Mouse (Mus musculus) MEL-GATA-1-ER (cell line): Measurements from ENCODE around the gene Msrb3.

ENCODE experiments used
- DNase-seq: peaks from one replicate; pipeline ENCODE4 v3.0.0-alpha.2; 2012; ENCODE audit warnings: low read depth; ENCODE audit errors: extremely low read depth

Gene Msrb3

DNA sequence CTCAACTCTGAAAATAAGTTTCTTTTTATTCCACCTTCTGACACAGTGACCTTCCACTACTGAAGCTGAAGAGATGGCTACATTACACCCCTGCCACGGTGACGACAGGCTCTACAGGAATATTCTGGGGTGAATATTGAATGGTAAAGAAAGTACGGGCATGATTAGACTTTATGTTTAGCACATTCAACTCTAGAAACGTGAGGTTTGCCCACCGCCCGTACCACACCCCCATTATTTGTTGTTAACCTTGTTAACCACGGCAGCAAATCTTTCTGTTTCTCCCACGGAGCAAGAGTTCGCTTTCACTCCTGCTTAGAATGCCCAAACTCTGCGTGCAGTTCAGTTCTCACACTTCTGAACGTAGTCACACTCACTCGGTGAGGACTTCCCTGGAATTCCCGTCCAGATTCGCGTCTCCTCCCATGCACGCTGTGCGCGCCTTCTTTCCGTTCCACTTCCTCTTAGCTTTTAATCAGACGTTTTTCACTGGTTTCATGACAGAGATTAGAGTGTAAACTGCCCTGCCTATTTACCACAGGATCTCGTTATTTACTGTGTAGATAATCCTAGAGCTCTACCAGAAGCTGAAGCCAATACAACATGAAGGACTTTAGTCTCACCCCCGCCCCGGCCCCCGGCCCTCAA, 87.0 kb downstream of the Msrb3 start:
- peak; percentile 29 for DNase-seq

DNA sequence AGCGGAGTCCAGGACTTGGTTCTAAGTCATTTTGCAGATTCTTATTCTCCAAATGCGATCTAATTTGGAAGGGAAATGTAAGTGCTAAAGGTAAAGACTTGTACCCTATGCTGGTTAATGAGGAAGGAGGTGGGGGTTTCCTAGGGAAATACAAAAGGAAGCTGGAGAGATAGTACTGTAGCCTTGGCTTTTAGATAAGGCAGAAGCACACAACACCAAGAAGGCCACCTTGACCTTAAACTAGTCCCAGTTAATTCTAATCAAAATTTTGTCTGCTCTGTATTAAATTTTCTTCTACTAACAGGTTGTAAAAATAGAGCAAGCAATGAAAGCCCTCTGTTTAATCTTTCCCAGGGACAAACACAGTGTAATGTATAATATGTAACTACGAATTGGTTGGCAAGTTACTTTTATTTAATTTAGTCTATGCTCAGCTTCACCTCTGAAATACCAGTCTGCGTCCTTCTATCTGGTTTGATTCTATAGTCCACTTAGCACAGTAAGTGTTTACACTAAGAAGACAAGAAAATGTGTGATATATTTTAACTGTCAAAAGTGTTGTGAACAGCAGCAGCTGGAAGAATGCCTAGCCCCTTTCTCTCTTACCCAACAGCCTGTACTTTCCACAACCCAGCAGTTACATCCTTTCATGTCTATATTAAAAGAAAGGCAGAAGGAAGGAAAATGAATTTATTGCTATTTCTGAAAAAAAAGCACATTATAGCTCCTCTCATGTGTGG, 87.9 kb downstream of the Msrb3 start:
- no peak for DNase-seq

DNA sequence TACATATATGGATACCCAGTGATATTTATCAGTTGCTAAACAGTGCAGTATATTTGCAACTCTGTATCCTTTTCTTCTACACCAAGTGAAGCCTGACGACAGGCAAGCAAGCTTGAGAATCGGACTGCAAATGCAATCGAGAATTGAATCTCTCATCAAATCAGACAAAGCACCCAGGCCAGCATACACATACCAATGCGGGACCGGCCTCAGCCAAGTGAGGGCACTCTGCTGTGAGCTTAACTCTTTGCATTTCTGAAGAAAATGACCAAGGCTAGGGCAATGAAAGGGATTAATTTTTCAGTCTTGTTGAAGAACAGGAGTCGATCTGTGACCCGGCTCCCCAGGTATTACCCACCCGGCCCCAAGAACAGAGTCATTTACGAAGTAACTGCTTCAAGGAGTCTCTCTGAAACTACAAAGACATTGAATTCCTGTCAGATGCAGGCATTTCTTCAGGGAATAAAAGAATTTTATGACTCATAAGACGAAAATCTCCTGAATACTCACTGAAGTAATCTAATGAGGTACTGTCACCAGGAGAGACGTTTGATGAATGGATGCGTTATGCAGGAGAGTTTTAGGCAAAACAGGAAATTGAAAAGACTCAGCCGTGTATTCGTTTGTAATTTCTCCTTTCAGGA, 88.7 kb downstream of the Msrb3 start:
- no peak for DNase-seq

GRCm38 (mm10) chr10:120808167-120808566, 90.7 kb downstream of the Msrb3 start:
- DNase-seq = no peak

- DNase-seq = no peak
Observed at GRCm38 (mm10) chr10:120801127-120801526, 97.8 kb downstream of the Msrb3 start.

- DNase-seq = no peak
Observed at GRCm38 (mm10) chr10:120799479-120799878, 99.4 kb downstream of the Msrb3 start.

GRCm38 (mm10) chr10:120796749-120797148, 102.2 kb downstream of the Msrb3 start:
- no peak for DNase-seq

DNA sequence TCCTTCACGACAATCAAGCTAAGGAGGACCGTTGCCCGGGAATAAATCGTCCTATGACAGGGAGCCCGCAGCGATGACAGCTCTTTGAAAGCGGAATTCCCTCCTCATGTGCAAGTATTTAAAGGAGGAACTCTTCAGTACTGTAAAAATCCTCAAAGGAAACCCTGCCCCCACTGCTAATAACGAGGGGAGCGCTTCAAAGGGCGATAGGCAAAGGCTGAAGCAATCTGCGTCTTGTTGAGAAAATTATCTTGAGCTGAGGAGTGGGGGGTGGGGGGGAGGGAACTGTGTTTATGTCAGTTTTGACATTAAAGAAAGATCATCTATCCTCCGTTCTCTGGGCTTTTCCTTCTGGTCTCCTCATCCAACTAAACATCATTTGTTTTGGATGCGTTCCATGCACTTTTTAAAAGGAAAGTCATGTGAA, 104.5 kb downstream of the Msrb3 start:
- no peak for DNase-seq

DNA sequence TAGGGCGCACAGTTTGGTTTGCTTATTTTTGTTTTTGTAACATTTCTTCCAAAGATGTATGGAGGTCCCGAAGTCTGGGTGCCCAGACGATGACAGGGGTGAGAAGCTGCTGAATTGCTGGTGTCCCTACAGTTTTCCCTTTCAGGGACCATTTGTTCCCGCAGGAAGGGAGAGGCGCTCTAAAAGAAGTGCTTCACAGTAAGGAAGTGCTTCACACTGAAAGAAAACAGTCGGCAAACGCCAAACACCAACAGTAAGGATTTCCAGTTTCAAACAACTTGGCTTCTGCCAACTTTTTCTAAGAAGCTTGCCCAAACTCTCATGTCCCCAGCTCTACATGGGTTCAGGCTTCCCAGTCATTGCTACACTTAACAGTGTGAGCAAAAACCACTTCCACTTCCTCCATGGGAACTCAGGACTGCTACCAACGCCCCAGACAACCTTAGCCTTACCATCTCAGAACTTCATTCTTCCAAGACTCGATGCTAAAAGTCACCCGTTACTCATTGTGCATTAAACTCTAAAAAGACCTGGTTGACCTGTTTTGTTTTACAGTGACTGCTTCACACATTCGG, 106.6 kb downstream of the Msrb3 start:
- no peak for DNase-seq

DNA sequence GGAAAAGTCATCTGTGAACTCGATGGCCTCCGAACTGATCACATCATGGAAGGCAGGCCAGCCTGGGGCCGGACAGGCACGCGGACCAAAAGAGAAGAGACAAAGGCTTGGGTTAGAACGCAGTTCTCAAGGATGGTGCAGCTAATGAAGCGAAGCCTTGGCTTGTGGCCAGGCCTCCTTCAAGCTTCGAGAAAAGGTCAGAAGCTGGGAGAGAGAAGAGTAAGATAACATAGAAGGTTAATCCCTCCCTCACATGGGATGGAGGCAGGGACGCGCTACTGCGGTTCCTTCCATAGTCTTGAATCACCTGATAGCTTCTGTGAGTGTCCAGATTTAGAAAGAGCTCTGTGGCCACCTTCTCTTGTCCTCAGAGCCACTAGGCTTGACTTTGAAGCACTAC, 107.5 kb downstream of the Msrb3 start:
- DNase-seq = no peak

GRCm38 (mm10) chr10:120787202-120787601, 111.7 kb downstream of the Msrb3 start:
- DNase-seq = no peak

GRCm38 (mm10) chr10:120784516-120784915, 114.4 kb downstream of the Msrb3 start:
- no peak for DNase-seq

DNA sequence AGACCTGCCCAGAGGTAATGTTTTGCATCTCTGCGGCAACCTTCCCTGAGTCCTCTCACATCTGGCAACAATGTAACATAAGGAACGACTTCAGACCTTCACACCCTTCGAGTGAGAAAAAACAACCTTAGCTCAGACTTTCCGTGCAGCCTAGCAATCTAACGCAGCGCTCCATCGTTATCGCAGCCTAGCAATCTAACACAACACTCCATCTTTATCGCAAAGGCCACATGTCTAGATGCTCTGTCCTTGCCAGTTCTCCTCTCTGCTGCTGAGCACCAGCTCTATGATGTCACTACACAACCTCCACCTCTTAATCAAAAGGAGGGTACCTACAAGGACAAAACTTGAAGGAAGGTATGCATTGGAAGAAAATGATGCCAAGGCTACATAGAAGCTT, 115.5 kb downstream of the Msrb3 start:
- no peak for DNase-seq

- DNase-seq = no peak
Observed at GRCm38 (mm10) chr10:120777499-120777898, 121.4 kb downstream of the Msrb3 start.

GRCm38 (mm10) chr10:120775361-120775760, 123.5 kb downstream of the Msrb3 start:
- peak; percentile 98 for DNase-seq

GRCm38 (mm10) chr10:120767418-120767817, 131.5 kb downstream of the Msrb3 start:
- no peak for DNase-seq

DNA sequence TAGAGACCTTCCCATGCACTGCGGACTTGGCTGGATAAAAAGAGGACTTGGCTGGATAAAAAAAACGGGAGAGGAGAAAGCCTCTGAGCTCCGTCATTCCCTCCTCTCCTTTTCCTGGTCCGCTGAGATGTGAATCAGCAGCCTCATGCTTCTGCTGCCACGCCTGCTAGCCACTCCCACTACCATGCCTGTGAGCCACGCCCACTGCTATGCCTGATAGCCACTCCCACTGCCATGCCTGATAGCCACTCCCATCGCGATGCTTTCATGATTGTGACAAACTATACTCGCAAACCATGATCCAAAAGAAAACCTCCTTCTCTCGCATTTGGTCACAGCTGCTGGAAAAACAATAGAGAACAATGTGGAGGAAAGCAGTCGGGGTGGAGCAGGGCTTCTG, 133.5 kb downstream of the Msrb3 start:
- no peak for DNase-seq

DNA sequence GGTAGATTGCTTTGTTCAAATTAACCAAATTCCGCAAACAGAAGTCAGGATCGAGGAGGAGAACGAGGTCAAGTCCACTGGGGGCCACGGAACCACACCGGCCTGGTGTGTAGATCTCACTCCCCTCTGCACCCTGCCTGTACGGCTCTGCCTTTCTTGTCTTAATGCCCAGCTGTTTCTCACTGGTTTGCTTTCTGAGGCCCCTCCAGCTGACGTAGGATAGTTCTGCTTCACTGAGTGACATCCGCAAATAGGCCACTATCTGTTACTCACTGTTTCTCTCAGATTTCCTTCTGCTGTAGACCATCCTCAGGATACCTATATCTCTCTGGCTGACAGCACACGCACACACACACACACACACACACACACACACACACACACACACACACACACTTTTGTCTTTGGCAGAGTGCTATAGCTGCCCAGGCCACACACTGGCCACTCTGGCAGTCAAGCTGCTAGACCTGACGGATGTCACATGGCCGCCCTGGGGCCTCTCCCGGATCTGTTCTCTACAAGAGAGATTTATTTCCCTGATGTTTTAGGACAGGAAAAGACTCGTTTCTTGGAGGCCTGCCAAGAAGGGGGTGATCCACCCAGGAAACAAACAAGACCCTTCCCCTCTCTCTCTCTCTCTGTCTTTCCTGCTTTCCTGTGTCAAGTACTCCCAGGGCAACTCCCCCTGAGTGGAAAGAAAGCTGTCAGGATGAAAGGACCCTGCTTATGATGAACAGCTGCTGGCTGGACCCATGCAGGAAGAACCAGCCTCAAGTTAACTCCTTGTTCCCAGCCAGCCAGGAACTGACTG, 135.0 kb downstream of the Msrb3 start:
- no peak for DNase-seq

GRCm38 (mm10) chr10:120762958-120763357, 135.9 kb downstream of the Msrb3 start:
- DNase-seq = no peak

DNA sequence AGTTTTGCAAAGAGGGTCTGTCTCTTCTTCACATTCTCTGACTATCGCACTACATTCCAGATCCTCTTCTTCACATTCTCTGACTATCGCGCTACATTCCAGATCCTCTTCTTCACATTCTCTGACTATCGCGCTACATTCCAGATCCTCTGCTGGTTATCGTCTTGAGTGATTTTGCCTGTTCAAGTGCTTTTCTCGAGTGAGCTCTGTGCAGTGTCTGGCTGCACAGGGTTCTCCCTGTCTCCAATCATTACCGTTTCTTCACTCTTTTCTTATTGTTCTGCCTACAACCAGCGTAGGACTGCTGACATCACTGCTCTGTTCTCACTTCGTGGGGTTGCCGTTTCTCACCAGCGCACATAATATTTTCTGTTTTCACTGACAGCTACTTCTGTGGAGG, 138.2 kb downstream of the Msrb3 start:
- DNase-seq = no peak

DNA sequence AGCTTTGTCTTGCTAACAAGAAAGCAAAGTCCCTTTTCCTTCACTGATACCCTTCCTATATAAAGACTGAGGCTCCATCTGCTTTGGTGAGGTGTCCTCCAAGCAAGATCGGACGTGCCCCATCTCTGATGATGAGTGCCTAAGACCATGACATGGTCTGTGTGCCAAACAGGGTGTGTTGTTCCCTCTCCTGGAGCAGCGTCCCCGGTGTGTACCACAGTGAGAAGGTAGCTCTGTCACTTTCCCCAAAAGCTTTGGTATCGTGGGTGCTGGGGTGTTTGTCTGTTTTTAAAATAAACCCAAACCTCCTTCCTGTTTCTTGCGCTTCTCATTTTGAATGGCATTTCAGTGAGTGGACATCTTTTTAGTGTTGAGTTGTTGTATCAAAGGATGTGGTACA, 139.0 kb downstream of the Msrb3 start:
- DNase-seq = no peak
